ENCODE assay signal across 8 mouse cellular contexts in genomic region chr15:102692321-102692804, GRCm38 (mm10). TPM values are rescaled to one million over a fixed set of nuclear protein-coding genes. Genes with fewer than 3 reads are reported as not detected.
DNase-seq lines count a peak whose midpoint lies in the region; ATAC-seq and TF ChIP-seq lines count a peak whose summit lies in the region.

No protein-coding gene starts in this region.

- TF ChIP-seq CTCF in liver, postnatal 0 days (IDR thresholded peaks at IDR 0.05; ENCODE audit: low read depth), result no peak

- H3K4me1 ChIP-seq in kidney, embryonic 15.5 days, result peaks cover 36% of the 10 kb centered on the region
- peaks cover 27% of the 10 kb centered on the region for H3K4me1 ChIP-seq in forebrain, embryonic 16.5 days (replicated peaks; ENCODE audit: control insufficient read depth, insufficient read depth, low read length)
- peaks cover 7% of the 10 kb centered on the region; the same call in 1 of the 2 replicates for H3K4me1 ChIP-seq in liver, postnatal 0 days (ENCODE audit: insufficient read depth)

- H3K9ac ChIP-seq in kidney, embryonic 15.5 days, result peak overlapping the region; percentile 45
- peak overlapping the region; percentile 76 for H3K9ac ChIP-seq in forebrain, embryonic 16.5 days (replicated peaks; ENCODE audit: low read depth, low read length)
- H3K9ac ChIP-seq in liver, postnatal 0 days (replicated peaks), result no peak overlapping the region

- ATAC-seq in kidney, embryonic 15.5 days (replicated peaks; ENCODE audit: low FRiP score), result peak; percentile 61; the same call in 1 of the 2 replicates
- peak; percentile 50 for ATAC-seq in forebrain, embryonic 16.5 days
- ATAC-seq in liver, postnatal 0 days, result no peak

- peak overlapping the region; percentile 96 for H3K4me2 ChIP-seq in kidney, embryonic 15.5 days
- peak overlapping the region; percentile 96 for H3K4me2 ChIP-seq in forebrain, embryonic 16.5 days (ENCODE audit: low read length)
- peak overlapping the region; percentile 74 for H3K4me2 ChIP-seq in liver, postnatal 0 days (ENCODE audit: low read depth, low read length)

- no peak overlapping the region for H3K27ac ChIP-seq in kidney, embryonic 15.5 days
- H3K27ac ChIP-seq in forebrain, embryonic 16.5 days (ENCODE audit: low read length), result peak overlapping the region; percentile 90
- H3K27ac ChIP-seq in liver, postnatal 0 days (ENCODE audit: low read depth), result no peak overlapping the region

- no peak for TF ChIP-seq EP300 in liver, postnatal 0 days (IDR thresholded peaks at IDR 0.05; ENCODE audit: low read depth)

- no peak for DNase-seq in kidney, adult 11 months
- DNase-seq in cerebellum, adult 18-20 months, result peak; percentile 24 to 56
- no peak for DNase-seq in liver, postnatal 0 days
- DNase-seq in testis, postnatal 10 days (ENCODE audit: low spot score), result peak; percentile 47
- no peak for DNase-seq in urinary bladder, postnatal 25 days (ENCODE audit: low spot score)
- DNase-seq in right cerebral cortex, adult 2 months (ENCODE audit: low spot score in 2 of 2), result no peak

- 2% methylated on average over 26 of the region's 26 CpGs for WGBS in kidney, embryonic 15.5 days
- 2% methylated on average over 26 of the region's 26 CpGs for WGBS in forebrain, embryonic 16.5 days
- WGBS in liver, postnatal 0 days (ENCODE audit: insufficient replicate concordance), result 3% methylated on average over 26 of the region's 26 CpGs

- H3K36me3 ChIP-seq in kidney, embryonic 15.5 days, result no peaks in the 10 kb centered on the region
- H3K36me3 ChIP-seq in forebrain, embryonic 16.5 days (ENCODE audit: control insufficient read depth, insufficient read depth), result no peaks in the 10 kb centered on the region
- H3K36me3 ChIP-seq in liver, postnatal 0 days (replicated peaks; ENCODE audit: insufficient read depth, low read length), result no peaks in the 10 kb centered on the region

- H3K9me3 ChIP-seq in kidney, embryonic 15.5 days (replicated peaks), result no peaks in the 10 kb centered on the region
- no peaks in the 10 kb centered on the region for H3K9me3 ChIP-seq in forebrain, embryonic 16.5 days (ENCODE audit: control insufficient read depth, low read length)
- H3K9me3 ChIP-seq in liver, postnatal 0 days (ENCODE audit: low read length), result no peaks in the 10 kb centered on the region

- peaks cover 72% of the 10 kb centered on the region for H3K27me3 ChIP-seq in kidney, embryonic 15.5 days
- H3K27me3 ChIP-seq in forebrain, embryonic 16.5 days (replicated peaks; ENCODE audit: control insufficient read depth, insufficient read depth, low read length), result peaks cover 32% of the 10 kb centered on the region
- peaks cover 79% of the 10 kb centered on the region for H3K27me3 ChIP-seq in liver, postnatal 0 days (ENCODE audit: insufficient read depth, low read length)

- H3K4me3 ChIP-seq in kidney, embryonic 15.5 days (replicated peaks), result peak overlapping the region; percentile 59
- peak overlapping the region; percentile 54 for H3K4me3 ChIP-seq in forebrain, embryonic 16.5 days (replicated peaks; ENCODE audit: low read length)
- H3K4me3 ChIP-seq in liver, postnatal 0 days (ENCODE audit: low read depth, low read length), result peak overlapping the region; percentile 49

RNA-seq across cellular contexts. Expression of gene Atp5g2, which starts 20.2 kb away (rescaled TPM):
- 70.2 and 95.0 TPM in 2 replicates for polyA plus RNA-seq in kidney, embryonic 15.5 days (2015; fragmentation: Nextera tagmentation; extraction: Ambion mirVana)
- polyA plus RNA-seq in forebrain, embryonic 16.5 days (2015; fragmentation: Nextera tagmentation; extraction: Ambion mirVana), result 50.4 and 56.5 TPM in 2 replicates
- polyA plus RNA-seq in liver, postnatal 0 days (2015; fragmentation: Nextera tagmentation; extraction: Ambion mirVana), result 49.2 and 53.0 TPM in 2 replicates

RNA-seq across cellular contexts. Expression of gene Calcoco1, which starts 29.6 kb away (rescaled TPM):
- polyA plus RNA-seq in kidney, embryonic 15.5 days (2015; fragmentation: Nextera tagmentation; extraction: Ambion mirVana), result 47.0 and 51.4 TPM in 2 replicates
- 80.6 and 87.7 TPM in 2 replicates for polyA plus RNA-seq in forebrain, embryonic 16.5 days (2015; fragmentation: Nextera tagmentation; extraction: Ambion mirVana)
- 11.1 and 14.0 TPM in 2 replicates for polyA plus RNA-seq in liver, postnatal 0 days (2015; fragmentation: Nextera tagmentation; extraction: Ambion mirVana)

Comparison
In these comparisons a context has a peak if more than half of its experiments do, and no peak if none do; other contexts are left out.
1. DNase-seq: peak in cerebellum, adult 18-20 months (2 of 2) and testis, postnatal 10 days (single experiment); none in kidney, adult 11 months (single experiment), liver, postnatal 0 days (single experiment), urinary bladder, postnatal 25 days (single experiment) and right cerebral cortex, adult 2 months (0 of 2).
2. Peak in every context shown above with its lines, with median percentiles within 50 percentile points of each other: H3K4me2 ChIP-seq and H3K4me3 ChIP-seq.